Mouse (Mus musculus): ENCODE data around the gene Ctns.

DNA sequence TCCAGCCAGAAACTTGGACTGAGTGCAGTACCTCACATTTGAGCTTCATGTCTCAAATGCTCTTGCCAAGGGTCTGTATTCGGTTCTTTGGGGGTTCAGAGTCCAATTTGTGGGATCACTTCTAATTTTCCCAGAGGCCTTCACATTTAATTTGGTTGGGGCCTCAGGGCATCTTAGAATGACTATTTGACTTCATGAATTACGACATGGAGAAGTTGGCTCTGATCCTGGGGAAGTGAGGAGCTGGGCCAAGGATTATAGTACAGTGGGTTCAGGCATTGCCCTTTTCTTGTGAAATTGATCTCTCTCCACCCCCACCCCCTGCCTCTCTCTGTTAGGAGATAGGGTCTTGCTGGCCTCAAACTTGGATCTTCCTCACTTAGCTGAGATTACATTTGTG, 2.2 kb upstream of the Ctns start:
- TF ChIP-seq MYOG (IDR thresholded peaks at IDR 0.05; ENCODE audit: control insufficient read depth, extremely low read depth, insufficient read length), result no peak
- no peak for TF ChIP-seq CTCF (IDR thresholded peaks at IDR 0.05; ENCODE audit: control insufficient read depth, insufficient read depth, insufficient read length)
- no peak for TF ChIP-seq CEBPB (IDR thresholded peaks at IDR 0.05; ENCODE audit: low read depth)
- TF ChIP-seq USF1 (IDR thresholded peaks at IDR 0.05; ENCODE audit: low read depth), result no peak
- no peak for TF ChIP-seq MAX (IDR thresholded peaks at IDR 0.05)
